Mouse (Mus musculus) Patski (cell line): ENCODE data around the gene Gm20388. TPM values are rescaled to one million over a fixed set of nuclear protein-coding genes. Genes with fewer than 3 reads are reported as not detected.
A peak's percentile ranks its signal among the peaks of the same experiment; 100 is the strongest.

ENCODE experiments used
- ATAC-seq: fragments of 100-300 bp; one replicate; pipeline ENCODE4 v1.8.0; 2021
- CTCF ChIA-PET: fragments of 350-600 bp; sonication (Branson Sonifier 250); formaldehyde crosslinking; loops from one replicate; lab custom pipeline; 2022; ENCODE audit warnings: inconsistent platforms; lab: Charles Lee
- POLR2A ChIA-PET: fragments of 350-600 bp; sonication (Branson Sonifier 250); formaldehyde crosslinking; loops from one replicate; lab custom pipeline; 2022; ENCODE audit warnings: antibody characterized with exemption, inconsistent platforms; lab: Charles Lee
- DNase-seq: peaks from one replicate; pipeline ENCODE4 v3.0.0-alpha.2; 2011; ENCODE audit warnings: low read depth, low spot score
- H3K27me3 ChIP-seq: fragments of 371-371 bp; one replicate; pipeline ENCODE4 v1.5.1; 2021
- CTCF ChIP-seq: fragments of 100-300 bp; IDR thresholded peaks from one replicate; pipeline ENCODE4 v1.5.1; 2021
- in situ Hi-C: fragments of 300-500 bp; cut with MboI; formaldehyde crosslinking; loops from 3 replicates; pipeline ENCODE4 v1.11.1; 2018; ENCODE audit warnings: low pct_unique_long_range_greater_than_20kb, mixed read lengths
- polyA plus RNA-seq: library from polyadenylated mRNA; unstranded; gene quantifications from one replicate; pipeline ENCODE4 v1.2.3, GENCODE M21; 2021

The Gm20388 gene
- polyA plus RNA-seq, 1 experiment from 2014 or later: 86.7 TPM

DNA sequence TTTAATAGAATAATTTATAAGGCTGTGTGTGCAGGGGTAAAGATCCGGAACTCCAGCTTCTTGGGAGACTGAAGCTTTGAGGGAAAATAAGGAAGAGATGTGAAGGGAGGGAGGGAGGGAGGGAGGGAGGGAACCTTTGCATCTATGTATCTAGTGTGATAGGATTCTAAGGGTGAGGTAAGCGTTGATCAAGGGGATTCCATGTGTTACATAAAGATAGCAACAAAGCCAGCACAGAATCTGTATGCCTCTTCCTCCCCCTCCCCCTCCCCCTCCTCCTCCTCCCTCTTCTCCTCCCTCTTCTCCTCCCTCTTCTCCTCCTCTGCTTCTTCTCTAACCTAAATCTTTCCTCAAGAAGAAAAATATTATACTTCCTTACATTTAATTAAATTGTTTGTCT, 3436.7 kb downstream of the Gm20388 start:
- ATAC-seq (no peak), DNase-seq (no peak)
- ChIA-PET POLR2A (no interaction called here), CTCF (interaction anchor here (0.7 kb wide), 1 partner anchor 25 kb away, joined by 4 read pairs; no protein-coding TSS in a partner anchor)
- no peak for TF ChIP-seq CTCF
- in situ Hi-C loops: no loop called here
- H3K27me3 ChIP-seq: no peaks in the 10 kb centered on the region

DNA sequence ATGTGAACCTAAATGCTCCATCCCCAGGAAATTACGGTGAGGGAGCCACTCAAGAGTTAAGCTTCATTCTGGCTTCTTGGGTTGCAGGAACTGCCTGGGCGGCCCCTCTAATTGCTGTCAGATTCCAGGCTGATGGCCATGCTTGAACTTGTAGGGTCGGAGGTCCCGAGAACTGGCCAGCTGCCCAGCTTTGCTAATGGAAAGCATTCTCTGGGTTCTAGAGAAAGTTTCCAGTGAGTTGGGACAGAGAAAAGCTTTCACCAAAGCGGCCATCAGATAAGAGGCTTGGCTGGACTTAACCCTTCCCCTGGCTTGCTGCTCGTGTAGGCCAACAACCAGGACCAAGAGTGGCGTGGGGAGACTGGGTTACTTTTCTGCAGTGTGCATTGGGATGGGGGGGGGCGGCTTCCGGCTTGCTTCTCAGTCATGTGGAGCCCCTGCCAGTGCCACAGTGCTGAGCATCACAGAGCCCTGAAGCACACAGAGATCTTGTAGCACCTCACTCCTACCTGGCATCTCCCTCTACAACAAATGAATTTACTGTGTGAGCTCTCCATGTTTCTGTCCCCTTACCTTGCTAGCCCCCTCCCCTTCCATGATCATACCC, 3437.7 kb downstream of the Gm20388 start:
- CTCF ChIA-PET: interaction anchor here (1.1 kb wide), 1 partner anchor 13 kb away, joined by 4 read pairs; no protein-coding TSS in a partner anchor
- DNase-seq: no peak
- no peak for ATAC-seq
- TF ChIP-seq CTCF: no peak
- POLR2A ChIA-PET: interaction anchor here (0.9 kb wide), 1 partner anchor 12 kb away, joined by 3 read pairs; no protein-coding TSS in a partner anchor
- in situ Hi-C loops: no loop called here
- H3K27me3 ChIP-seq: no peaks in the 10 kb centered on the region

DNA sequence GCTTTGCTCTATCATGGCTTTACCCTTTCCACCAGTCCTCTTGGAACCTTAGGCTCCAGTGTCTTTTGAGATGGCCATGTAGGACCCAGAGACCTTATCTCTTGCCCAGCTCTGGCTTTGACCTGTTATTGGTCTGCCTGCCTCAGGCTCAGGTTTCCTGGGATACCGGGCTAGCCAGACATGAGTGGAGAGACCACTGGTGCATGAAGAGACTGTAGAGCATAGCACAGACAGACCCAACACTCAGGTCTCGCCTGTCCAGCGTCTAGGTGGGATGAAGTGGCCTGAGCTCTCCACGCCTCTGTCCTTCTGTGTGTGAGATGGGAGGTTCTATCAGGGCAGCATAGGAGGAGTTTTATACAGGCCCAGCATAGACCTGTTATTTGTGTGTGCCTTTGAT, 3438.4 kb downstream of the Gm20388 start:
- CTCF ChIA-PET: no interaction called here
- ATAC-seq (no peak), DNase-seq (no peak)
- H3K27me3 ChIP-seq: no peaks in the 10 kb centered on the region
- POLR2A ChIA-PET: no interaction called here
- TF ChIP-seq CTCF: no peak
- in situ Hi-C loops: no loop called here

DNA sequence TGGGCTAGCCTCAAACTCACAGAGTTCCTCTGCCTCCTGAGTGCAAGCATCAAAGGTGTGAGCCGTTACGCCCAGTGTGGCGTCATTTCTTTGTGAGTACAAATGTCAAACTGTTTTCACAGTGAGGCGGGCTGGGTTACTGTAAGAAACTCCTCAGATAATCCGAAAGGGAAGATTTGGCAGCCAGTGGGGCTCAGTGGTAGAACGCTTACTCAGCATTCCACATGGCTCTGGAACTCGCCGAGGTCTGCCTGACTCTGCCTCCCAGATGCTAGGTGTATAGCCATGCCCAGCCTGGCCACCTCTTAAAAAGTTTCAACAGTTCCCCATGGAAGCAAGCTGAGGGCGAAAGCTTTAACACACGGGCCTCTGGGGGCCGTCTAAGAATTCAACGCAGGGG, 3441.5 kb downstream of the Gm20388 start:
- TF ChIP-seq CTCF: no peak
- no peaks in the 10 kb centered on the region for H3K27me3 ChIP-seq
- CTCF ChIA-PET: interaction anchor here (1.2 to 2.0 kb wide), 4 partner anchors 13 to 29 kb away, joined by 3 to 7 read pairs (median 6); no protein-coding TSS in a partner anchor
- ATAC-seq (no peak), DNase-seq (no peak)
- in situ Hi-C loops: no loop called here
- POLR2A ChIA-PET: no interaction called here

DNA sequence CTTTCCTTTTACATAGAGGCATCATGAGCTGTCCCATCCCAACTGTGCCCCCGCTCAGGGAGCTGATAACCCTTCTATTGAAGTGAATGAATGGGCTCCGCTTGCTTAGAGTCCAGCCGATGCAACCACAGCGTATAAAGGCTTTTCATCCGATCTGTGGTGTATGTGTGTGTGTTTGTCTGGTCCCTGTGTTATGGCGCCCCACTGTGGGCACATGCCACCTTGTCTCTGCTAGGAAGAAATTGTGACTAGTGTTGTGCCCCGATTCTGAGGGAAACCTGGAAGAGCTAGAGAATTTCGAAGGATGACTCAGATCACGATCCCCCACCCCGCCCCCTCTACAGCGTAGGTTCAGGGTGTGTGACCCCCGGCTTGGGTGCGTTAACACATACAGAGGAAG, 3442.1 kb downstream of the Gm20388 start:
- CTCF ChIA-PET: interaction anchor here (0.9 to 1.6 kb wide), 4 partner anchors 17 to 33 kb away, joined by 4 to 7 read pairs (median 4); partner anchors contain the start of gene Spire2
- H3K27me3 ChIP-seq: no peaks in the 10 kb centered on the region
- TF ChIP-seq CTCF: peak; percentile 83
- ATAC-seq (no peak), DNase-seq (no peak)
- POLR2A ChIA-PET: interaction anchor here (0.7 kb wide), 1 partner anchor 36 kb away, joined by 4 read pairs; no protein-coding TSS in a partner anchor
- in situ Hi-C loops: no loop called here

DNA sequence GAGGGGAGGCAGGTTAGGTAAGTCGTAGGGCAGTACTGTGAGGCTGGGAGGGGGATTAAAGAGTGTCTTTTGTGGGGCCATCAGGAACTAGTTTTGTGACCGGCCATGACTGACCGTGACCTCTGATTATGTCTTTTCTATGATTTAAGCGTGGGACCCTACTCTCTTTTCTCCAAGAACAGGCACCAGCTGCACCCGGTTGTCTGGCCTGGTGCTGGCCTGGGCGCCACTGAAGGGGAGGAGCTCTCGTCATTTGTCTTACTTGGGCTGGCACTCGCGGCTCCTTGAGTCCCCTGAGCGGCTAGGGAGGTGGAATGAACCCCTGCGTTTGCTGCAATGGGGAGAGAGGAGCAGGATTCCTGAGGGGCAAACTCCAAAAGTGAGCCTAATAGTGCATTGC, 3442.6 kb downstream of the Gm20388 start:
- ChIA-PET CTCF (interaction anchor here (0.9 to 1.6 kb wide), 4 partner anchors 17 to 33 kb away, joined by 4 to 7 read pairs (median 4); partner anchors contain the start of gene Spire2), POLR2A (interaction anchor here (0.7 kb wide), 1 partner anchor 36 kb away, joined by 4 read pairs; no protein-coding TSS in a partner anchor)
- TF ChIP-seq CTCF: no peak
- ATAC-seq: no peak
- H3K27me3 ChIP-seq: no peaks in the 10 kb centered on the region
- in situ Hi-C loops: no loop called here
- no peak for DNase-seq

DNA sequence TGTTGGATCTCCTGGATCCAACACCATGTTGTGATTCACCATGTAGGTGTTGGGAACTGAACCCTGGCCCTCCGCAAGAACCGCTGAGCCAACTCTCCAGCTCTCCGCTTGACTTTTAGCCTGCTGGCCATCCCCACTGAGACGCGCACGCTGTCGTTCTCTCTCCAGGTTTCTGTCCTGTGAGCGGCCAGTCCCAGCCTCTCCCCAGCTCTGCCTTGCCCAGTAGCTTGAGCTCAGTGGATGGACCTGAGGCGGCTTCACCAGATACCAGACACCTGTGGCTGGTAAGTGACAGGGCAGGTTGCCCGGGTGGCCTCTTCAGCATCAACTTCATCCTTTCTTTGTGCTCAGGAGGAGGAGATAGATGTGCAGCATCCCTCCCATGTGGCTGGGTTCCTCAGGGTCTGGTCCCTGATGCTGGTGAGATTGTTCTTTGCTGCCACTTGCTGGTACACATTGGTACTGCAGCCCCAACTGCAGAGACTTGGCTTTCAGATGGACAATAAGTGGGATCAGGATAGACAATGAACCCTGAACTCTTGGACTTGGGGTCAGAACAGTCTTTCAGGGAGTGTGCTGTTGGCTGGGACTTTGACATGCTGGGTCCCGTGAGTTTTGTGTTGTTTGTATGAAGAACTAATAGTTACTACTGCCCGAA, 3450.6 kb downstream of the Gm20388 start:
- in situ Hi-C loops: loop anchor here (5.0 kb wide), 1 partner anchor 39 kb away; no protein-coding TSS in a partner anchor
- no peak for DNase-seq
- no peak for TF ChIP-seq CTCF
- no peaks in the 10 kb centered on the region for H3K27me3 ChIP-seq
- CTCF ChIA-PET: interaction anchor here (0.8 to 1.9 kb wide), 8 partner anchors 11 to 88 kb away, joined by 3 to 15 read pairs (median 4); partner anchors contain the start of genes Spire2 and Tcf25
- peak; percentile 20 for ATAC-seq
- POLR2A ChIA-PET: interaction anchor here (0.9 to 1.1 kb wide), 2 partner anchors 13 to 16 kb away, joined by 3 read pairs; no protein-coding TSS in a partner anchor

DNA sequence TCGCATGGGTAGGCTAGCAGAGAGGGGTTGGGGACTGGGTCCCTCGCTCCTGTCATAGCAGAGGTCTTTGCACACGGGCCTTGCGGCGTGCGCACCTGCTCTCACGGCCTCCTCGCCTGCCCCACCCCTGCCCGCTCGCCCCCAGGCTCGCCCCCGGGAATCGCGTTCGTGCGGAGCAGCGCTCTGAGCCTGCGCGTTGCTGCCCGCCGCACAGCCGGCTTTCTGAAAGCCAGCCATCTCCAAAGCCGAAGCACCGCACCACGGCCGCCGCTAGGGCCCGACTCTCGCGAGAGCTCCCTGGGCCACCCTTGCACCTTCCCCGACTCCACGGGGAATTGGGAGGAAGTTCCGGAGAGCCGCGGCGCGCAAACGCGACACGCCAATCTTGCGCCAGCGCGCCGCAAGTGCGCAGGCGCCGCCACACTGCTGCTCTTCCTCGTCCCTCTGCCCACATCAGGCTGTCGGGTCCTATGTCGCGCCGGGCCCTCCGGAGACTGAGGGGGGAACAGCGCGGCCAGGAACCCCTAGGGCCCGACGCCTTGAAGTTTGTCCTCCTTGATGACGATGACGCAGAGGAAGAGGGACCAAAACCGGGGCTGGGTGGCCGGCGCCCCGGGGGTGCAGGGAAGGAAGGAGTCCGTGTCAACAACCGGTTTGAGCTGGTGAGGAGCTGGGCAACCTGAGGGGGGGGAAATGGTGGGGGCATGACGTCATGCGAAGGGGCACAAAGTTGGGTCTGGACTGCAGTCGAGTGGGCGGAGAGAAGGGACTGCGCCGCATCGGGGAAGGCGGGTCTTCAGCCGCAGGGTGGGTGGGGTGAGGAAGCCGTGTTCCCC, 3463.0 kb downstream of the Gm20388 start, which contains the start of gene Tcf25:
Gene Tcf25 (plus strand): TSS at position 351 of the 836 bp plus-strand sequence.
- CTCF ChIA-PET: interaction anchor here (0.8 to 4.2 kb wide), 3 partner anchors 8 to 70 kb away, joined by 3 to 15 read pairs (median 4); no protein-coding TSS in a partner anchor
- peak; percentile 85 for ATAC-seq
- no peak for TF ChIP-seq CTCF
- H3K27me3 ChIP-seq: no peaks in the 10 kb centered on the region
- POLR2A ChIA-PET: interaction anchor here (0.6 to 0.8 kb wide), 2 partner anchors 33 to 995 kb away, joined by 3 to 7 read pairs; partner anchors contain the start of gene Mc1r
- DNase-seq: peak; percentile 77
- in situ Hi-C loops: no loop called here

DNA sequence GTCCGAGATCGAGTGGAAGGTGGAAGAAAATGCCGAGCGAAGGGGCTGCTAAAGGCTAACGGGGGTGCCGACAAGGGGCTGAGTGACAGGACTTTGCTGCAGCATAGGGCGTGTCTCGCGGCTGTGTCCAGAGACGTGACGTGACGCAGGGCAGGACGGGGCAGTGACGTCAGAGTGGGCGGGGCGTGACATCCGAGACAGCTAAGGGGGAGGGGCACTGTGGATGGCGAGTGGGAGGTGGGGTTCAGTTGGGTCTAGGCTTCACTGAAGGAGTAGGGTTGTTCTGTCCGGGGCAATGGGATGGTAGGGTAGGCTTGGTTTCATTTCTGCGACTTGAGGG, 3463.6 kb downstream of the Gm20388 start:
- in situ Hi-C loops: no loop called here
- peak; percentile 54 for DNase-seq
- ATAC-seq: peak; percentile 48
- TF ChIP-seq CTCF: no peak
- no peaks in the 10 kb centered on the region for H3K27me3 ChIP-seq
- ChIA-PET CTCF (interaction anchor here (0.8 to 0.9 kb wide), 2 partner anchors 8 to 69 kb away, joined by 3 to 4 read pairs; no protein-coding TSS in a partner anchor), POLR2A (interaction anchor here (0.8 kb wide), 1 partner anchor 33 kb away, joined by 3 read pairs; the partner anchor contains the start of gene Mc1r)
